In genomic region chr2:94407441-94407840, GRCm38 (mm10) we compare ENCODE assay signal across 8 mouse cellular contexts. TPM values are rescaled to one million over a fixed set of nuclear protein-coding genes. Genes with fewer than 3 reads are reported as not detected.
DNase-seq lines count a peak whose midpoint lies in the region; ATAC-seq and TF ChIP-seq lines count a peak whose summit lies in the region.

No protein-coding gene starts in this region.

- WGBS in embryonic facial prominence, embryonic 11.5 days: 34% methylated on average over 3 of the region's 3 CpGs
- WGBS in hindbrain, postnatal 0 days: 37% methylated on average over 3 of the region's 3 CpGs
- WGBS in midbrain, postnatal 0 days: 36% methylated on average over 3 of the region's 3 CpGs

- H3K27me3 ChIP-seq in embryonic facial prominence, embryonic 11.5 days (ENCODE audit: control insufficient read depth, insufficient read depth, low read length): no peaks in the 10 kb centered on the region
- H3K27me3 ChIP-seq in hindbrain, postnatal 0 days (ENCODE audit: insufficient read depth, low read length): no peaks in the 10 kb centered on the region
- no peaks in the 10 kb centered on the region for H3K27me3 ChIP-seq in midbrain, postnatal 0 days (ENCODE audit: insufficient read depth, low read length)

- no peaks in the 10 kb centered on the region for H3K36me3 ChIP-seq in embryonic facial prominence, embryonic 11.5 days (replicated peaks; ENCODE audit: control insufficient read depth, insufficient read depth, low read depth, low read length)
- peaks cover 7% of the 10 kb centered on the region; the same call in 1 of the 2 replicates for H3K36me3 ChIP-seq in hindbrain, postnatal 0 days (ENCODE audit: insufficient read depth, low read length)
- peaks cover 2% of the 10 kb centered on the region; the same call in 1 of the 2 replicates for H3K36me3 ChIP-seq in midbrain, postnatal 0 days (ENCODE audit: insufficient read depth, low read length)

- H3K9ac ChIP-seq in embryonic facial prominence, embryonic 11.5 days (replicated peaks; ENCODE audit: low read length): peak overlapping the region; percentile 55
- peak overlapping the region; percentile 76; the same call in 1 of the 2 replicates for H3K9ac ChIP-seq in hindbrain, postnatal 0 days (replicated peaks; ENCODE audit: low read length)
- peak overlapping the region; percentile 93; the same call in 1 of the 2 replicates for H3K9ac ChIP-seq in midbrain, postnatal 0 days (replicated peaks; ENCODE audit: low read length, poor library complexity, severe bottlenecking)

- H3K27ac ChIP-seq in layer of hippocampus, adult 2 months: no peak overlapping the region
- no peak overlapping the region for H3K27ac ChIP-seq in embryonic facial prominence, embryonic 11.5 days (replicated peaks; ENCODE audit: low read depth, low read length)
- no peak overlapping the region for H3K27ac ChIP-seq in hindbrain, postnatal 0 days
- H3K27ac ChIP-seq in midbrain, postnatal 0 days (ENCODE audit: low read depth, low read length): no peak overlapping the region

- H3K4me1 ChIP-seq in embryonic facial prominence, embryonic 11.5 days (ENCODE audit: control insufficient read depth, insufficient read depth, low read length): peaks cover 2% of the 10 kb centered on the region; the same call in 1 of the 2 replicates
- peaks cover 18% of the 10 kb centered on the region for H3K4me1 ChIP-seq in hindbrain, postnatal 0 days (ENCODE audit: insufficient read depth, low read length)
- H3K4me1 ChIP-seq in midbrain, postnatal 0 days (ENCODE audit: insufficient read depth, low read length): peaks cover 11% of the 10 kb centered on the region

- H3K4me2 ChIP-seq in embryonic facial prominence, embryonic 11.5 days (ENCODE audit: low read depth, low read length): peak overlapping the region; percentile 71
- H3K4me2 ChIP-seq in hindbrain, postnatal 0 days (ENCODE audit: low read depth, low read length): peak overlapping the region; percentile 72
- peak overlapping the region; percentile 79 for H3K4me2 ChIP-seq in midbrain, postnatal 0 days (ENCODE audit: low read depth, low read length, poor library complexity, severe bottlenecking)

- no peaks in the 10 kb centered on the region for H3K9me3 ChIP-seq in embryonic facial prominence, embryonic 11.5 days (replicated peaks; ENCODE audit: control insufficient read depth, low read length)
- no peaks in the 10 kb centered on the region for H3K9me3 ChIP-seq in hindbrain, postnatal 0 days (ENCODE audit: low read length)
- no peaks in the 10 kb centered on the region for H3K9me3 ChIP-seq in midbrain, postnatal 0 days (ENCODE audit: low read length)

- no peak for ATAC-seq in embryonic facial prominence, embryonic 11.5 days (replicated peaks; ENCODE audit: insufficient number of reproducible peaks, low FRiP score, low TSS enrichment, low read depth)
- 0 out of 2 replicates have a peak, but pooled peaks have one; percentile 0 for ATAC-seq in hindbrain, postnatal 0 days
- no peak for ATAC-seq in midbrain, postnatal 0 days (ENCODE audit: low FRiP score)

- peak overlapping the region; percentile 67 for H3K4me3 ChIP-seq in layer of hippocampus, adult 2 months
- peak overlapping the region; percentile 93 for H3K4me3 ChIP-seq in embryonic facial prominence, embryonic 11.5 days (ENCODE audit: low read depth, low read length)
- H3K4me3 ChIP-seq in hindbrain, postnatal 0 days (ENCODE audit: low read length): peak overlapping the region; percentile 68
- H3K4me3 ChIP-seq in midbrain, postnatal 0 days (ENCODE audit: low read depth, low read length): peak overlapping the region; percentile 98

- no peak for TF ChIP-seq CTCF in layer of hippocampus, adult 2 months (conservative IDR thresholded peaks at IDR 0.05)
- TF ChIP-seq CTCF in hindbrain, postnatal 0 days (IDR thresholded peaks at IDR 0.05; ENCODE audit: low read depth): no peak
- TF ChIP-seq CTCF in midbrain, postnatal 0 days (IDR thresholded peaks at IDR 0.05): no peak

- DNase-seq in layer of hippocampus, adult 2 months (ENCODE audit: low spot score in 2 of 2): no peak
- DNase-seq in layer of hippocampus, postnatal 25 days (ENCODE audit: extremely low spot score in 1 of 2, low spot score in 1 of 2): no peak
- DNase-seq in embryonic facial prominence, embryonic 11.5 days (ENCODE audit: low spot score): no peak
- no peak for DNase-seq in hindbrain, postnatal 0 days (ENCODE audit: low spot score)
- no peak for DNase-seq in midbrain, postnatal 0 days (ENCODE audit: low spot score)
- no peak for DNase-seq in gastrocnemius, postnatal 4 days (ENCODE audit: low spot score in 2 of 2)
- no peak for DNase-seq in adrenal gland, postnatal 10 days
- no peak for DNase-seq in embryo, embryonic 9.5 days (ENCODE audit: extremely low spot score)

RNA-seq across cellular contexts. Expression of gene Ttc17, which starts 1.0 kb away (rescaled TPM):
- total RNA-seq in layer of hippocampus, adult 2 months (2021): 10 to 100 TPM; 37.1 to 40.6 TPM
- total RNA-seq in layer of hippocampus, postnatal 25 days (2021): 10 to 100 TPM; 32.7 to 35.5 TPM
- polyA plus RNA-seq in embryonic facial prominence, embryonic 11.5 days (2014; fragmentation: Nextera tagmentation; extraction: Ambion mirVana): 14.2 and 14.4 TPM in 2 replicates
- 22.0 and 22.9 TPM in 2 replicates for total RNA-seq in hindbrain, postnatal 0 days (2014; rRNA removed)
- 19.1 and 20.1 TPM in 2 replicates for polyA plus RNA-seq in hindbrain, postnatal 0 days (2015; fragmentation: Nextera tagmentation; extraction: Ambion mirVana)
- total RNA-seq in midbrain, postnatal 0 days (2014; rRNA removed): 24.2 and 24.3 TPM in 2 replicates
- 19.4 and 20.2 TPM in 2 replicates for polyA plus RNA-seq in midbrain, postnatal 0 days (2015; fragmentation: Nextera tagmentation; extraction: Ambion mirVana)
- 10 to 100 TPM; 21.5 to 23.2 TPM for total RNA-seq in gastrocnemius, postnatal 4 days (2021)
- total RNA-seq in adrenal gland, postnatal 10 days (2021): 10 to 100 TPM; 26.7 to 28.0 TPM

RNA-seq across cellular contexts. Expression of gene Api5, which starts 30.5 kb away (rescaled TPM):
- 10 to 100 TPM; 62.1 to 64.2 TPM for total RNA-seq in layer of hippocampus, adult 2 months (2021)
- total RNA-seq in layer of hippocampus, postnatal 25 days (2021): 10 to 100 TPM; 58.6 to 64.6 TPM
- 259 and 274 TPM in 2 replicates for polyA plus RNA-seq in embryonic facial prominence, embryonic 11.5 days (2014; fragmentation: Nextera tagmentation; extraction: Ambion mirVana)
- 57.6 and 68.5 TPM in 2 replicates for total RNA-seq in hindbrain, postnatal 0 days (2014; rRNA removed)
- 75.1 and 77.7 TPM in 2 replicates for polyA plus RNA-seq in hindbrain, postnatal 0 days (2015; fragmentation: Nextera tagmentation; extraction: Ambion mirVana)
- 47.4 and 56.4 TPM in 2 replicates for total RNA-seq in midbrain, postnatal 0 days (2014; rRNA removed)
- 59.4 and 63.1 TPM in 2 replicates for polyA plus RNA-seq in midbrain, postnatal 0 days (2015; fragmentation: Nextera tagmentation; extraction: Ambion mirVana)
- 10 to 100 TPM; 36.1 to 41.4 TPM for total RNA-seq in gastrocnemius, postnatal 4 days (2021)
- total RNA-seq in adrenal gland, postnatal 10 days (2021): 10 to 100 TPM; 65.4 to 65.9 TPM
